Mouse (Mus musculus) c-Kit-positive CD71-negative TER-119-negative erythroid progenitor cells, embryonic 14.5 days (primary cell): ENCODE results near the gene Cnmd.

Source experiments
- DNase-seq: peaks from one replicate; pipeline ENCODE4 v3.0.0-alpha.2; 2013; ENCODE audit warnings: low read depth

The Cnmd gene

GRCm38 (mm10) chr14:79642063-79642462 is 19.9 kb downstream of the Cnmd start:
- DNase-seq = no peak

GRCm38 (mm10) chr14:79636814-79637213 is 25.2 kb downstream of the Cnmd start:
- no peak for DNase-seq

- DNase-seq = no peak
These were observed 28.8 kb downstream of the Cnmd start for GRCm38 (mm10) chr14:79633196-79633595.

- no peak for DNase-seq
These were observed 29.6 kb downstream of the Cnmd start for GRCm38 (mm10) chr14:79632330-79632729.

- no peak for DNase-seq
These were observed 40.8 kb downstream of the Cnmd start for GRCm38 (mm10) chr14:79621143-79621542.

- no peak for DNase-seq
These were observed 42.2 kb downstream of the Cnmd start for GRCm38 (mm10) chr14:79619802-79620201.

GRCm38 (mm10) chr14:79617121-79617828 is 44.7 kb downstream of the Cnmd start:
- no peak for DNase-seq

- DNase-seq = no peak
These were observed 53.7 kb downstream of the Cnmd start for GRCm38 (mm10) chr14:79608286-79608685.

GRCm38 (mm10) chr14:79607352-79607751 is 54.6 kb downstream of the Cnmd start:
- DNase-seq = no peak

- DNase-seq = no peak
These were observed 55.1 kb downstream of the Cnmd start for GRCm38 (mm10) chr14:79606867-79607266.

- no peak for DNase-seq
These were observed 55.6 kb downstream of the Cnmd start for GRCm38 (mm10) chr14:79606392-79606791.

GRCm38 (mm10) chr14:79605881-79606280 is 56.1 kb downstream of the Cnmd start:
- no peak for DNase-seq

- no peak for DNase-seq
These were observed 65.4 kb downstream of the Cnmd start for GRCm38 (mm10) chr14:79596602-79597001.

- no peak for DNase-seq
These were observed 67.9 kb downstream of the Cnmd start for GRCm38 (mm10) chr14:79594069-79594468.

GRCm38 (mm10) chr14:79591611-79592010 is 70.4 kb downstream of the Cnmd start:
- DNase-seq = no peak

GRCm38 (mm10) chr14:79590916-79591315 is 71.1 kb downstream of the Cnmd start:
- no peak for DNase-seq

GRCm38 (mm10) chr14:79589401-79589800 is 72.6 kb downstream of the Cnmd start:
- DNase-seq = no peak

GRCm38 (mm10) chr14:79588534-79588951 is 73.4 kb downstream of the Cnmd start:
- no peak for DNase-seq

GRCm38 (mm10) chr14:79587852-79588229 is 74.1 kb downstream of the Cnmd start:
- DNase-seq = no peak
